Mouse (Mus musculus) forebrain, embryonic 16.5 days (tissue): Measurements from ENCODE around the gene Arrdc2. TPM values are rescaled to one million over a fixed set of nuclear protein-coding genes. Genes with fewer than 3 reads are reported as not detected.

Experiments used
- ATAC-seq: fragments of 200-750 bp; cut with Nextera tagmentation; 2 replicates; pipeline ENCODE4 v1.8.0; 2017; ENCODE audit warnings: mild to moderate bottlenecking, moderate library complexity
- H3K27ac ChIP-seq: fragments of 300-500 bp; sonication (generic); 2 replicates; pipeline ENCODE4 v1.5.1; 2014; ENCODE audit warnings: low read length, control low read depth
- H3K27me3 ChIP-seq: fragments of 300-500 bp; sonication (generic); replicated peaks from 2 replicates; pipeline ENCODE4 v1.6.1; 2014; ENCODE audit warnings: low read length; ENCODE audit not compliant: control insufficient read depth, insufficient read depth
- H3K36me3 ChIP-seq: fragments of 300-500 bp; sonication (generic); 2 replicates; pipeline ENCODE4 v1.6.1; 2014; ENCODE audit not compliant: control insufficient read depth, insufficient read depth
- H3K4me1 ChIP-seq: fragments of 300-500 bp; sonication (generic); replicated peaks from 2 replicates; pipeline ENCODE4 v1.6.1; 2014; ENCODE audit warnings: low read length; ENCODE audit not compliant: control insufficient read depth, insufficient read depth
- H3K4me2 ChIP-seq: fragments of 300-500 bp; sonication (generic); 2 replicates; pipeline ENCODE4 v1.6.1; 2014; ENCODE audit warnings: mild to moderate bottlenecking, low read length, control low read depth
- H3K4me3 ChIP-seq: fragments of 300-500 bp; sonication (generic); replicated peaks from 2 replicates; pipeline ENCODE4 v1.5.1; 2014; ENCODE audit warnings: mild to moderate bottlenecking, low read length, control low read depth
- H3K9ac ChIP-seq: fragments of 300-500 bp; sonication (generic); replicated peaks from 2 replicates; pipeline ENCODE4 v1.6.1; 2014; ENCODE audit warnings: low read depth, low read length, control low read depth
- H3K9me3 ChIP-seq: fragments of 300-500 bp; sonication (generic); 2 replicates; pipeline ENCODE4 v1.6.1; 2016; ENCODE audit warnings: low read length; ENCODE audit not compliant: control insufficient read depth
- WGBS: fragments of 180-500 bp; shearing (Covaris S2); extraction: QIAGEN DNeasy Blood & Tissue Kit; methylation state at CpG from one replicate; pipeline ENCODE4 v1.1.7; 2014; 5-methylcytosine and 5-hydroxymethylcytosine counted together
- polyA plus RNA-seq: library from polyadenylated mRNA; unstranded; fragments of >200 nt; fragmentation: Nextera tagmentation; extraction: Ambion mirVana; gene quantifications from 2 replicates; pipeline ENCODE4 v1.2.1, GENCODE M21; 2015

The Arrdc2 gene
- polyA plus RNA-seq, 1 experiment from 2014 or later = 7.4 TPM

- no peaks in the 10 kb centered on the region for H3K9me3 ChIP-seq
- no peak overlapping the region for H3K27ac ChIP-seq
- H3K4me1 ChIP-seq = peaks cover 17% of the 10 kb centered on the region
- no peak for ATAC-seq
- H3K4me2 ChIP-seq = no peak overlapping the region
- no peaks in the 10 kb centered on the region for H3K27me3 ChIP-seq
- no peak overlapping the region for H3K9ac ChIP-seq
- 60% methylated on average over 4 of the region's 4 CpGs for WGBS
- no peak overlapping the region for H3K4me3 ChIP-seq
- H3K36me3 ChIP-seq = no peaks in the 10 kb centered on the region
These were observed 36.9 kb upstream of the Arrdc2 start for GRCm38 (mm10) chr8:70876382-70876781.

GRCm38 (mm10) chr8:70874441-70874840, 34.9 kb upstream of the Arrdc2 start:
- H3K4me1 ChIP-seq = peaks cover 16% of the 10 kb centered on the region
- no peaks in the 10 kb centered on the region for H3K27me3 ChIP-seq
- no peak overlapping the region for H3K4me2 ChIP-seq
- H3K9me3 ChIP-seq = no peaks in the 10 kb centered on the region
- no peak for ATAC-seq
- H3K27ac ChIP-seq = no peak overlapping the region
- WGBS = 90% methylated on average over 13 of the region's 13 CpGs
- no peaks in the 10 kb centered on the region for H3K36me3 ChIP-seq
- H3K9ac ChIP-seq = no peak overlapping the region
- no peak overlapping the region for H3K4me3 ChIP-seq

DNA sequence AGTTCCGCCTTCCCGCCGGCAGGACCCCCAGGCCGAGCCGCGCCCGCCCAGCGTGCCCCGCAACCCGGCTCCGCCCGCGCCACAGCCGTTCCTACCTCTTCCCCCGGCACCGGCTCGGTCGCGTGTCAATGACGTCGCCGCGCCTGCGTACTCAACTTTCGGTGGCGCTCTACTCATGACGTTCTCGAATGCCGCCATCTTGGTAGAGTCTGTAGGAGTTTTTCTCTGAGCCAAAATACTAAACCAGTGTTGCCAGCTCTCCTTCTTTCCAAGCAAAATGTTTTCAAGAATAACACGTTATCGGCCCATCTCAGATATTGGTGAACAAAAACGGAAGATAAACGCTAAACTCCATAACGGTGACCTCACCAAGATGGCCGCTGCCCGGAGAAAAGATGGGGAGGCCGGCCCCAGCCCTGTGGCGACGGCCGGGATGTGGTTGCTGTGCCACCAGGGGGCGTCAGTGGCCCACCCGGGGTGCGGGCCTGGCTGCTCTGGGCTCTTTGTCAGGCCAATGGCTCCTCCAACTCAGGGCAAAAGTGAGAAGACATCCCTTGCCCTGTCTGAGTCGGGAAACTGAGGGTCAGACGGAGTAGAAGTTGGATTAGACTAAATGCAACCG, 34.0 kb upstream of the Arrdc2 start, which contains the start of gene Ccdc124:
TSS of gene Ccdc124 (minus strand) at position 572 of the 622 bp plus-strand sequence.
- ATAC-seq = peak; percentile 85
- Histone ChIP-seq H3K9ac (peak within 1 kb of the TSS; percentile 80), H3K4me3 (peak within 1 kb of the TSS; percentile 92), H3K9me3 (no peaks in the 10 kb centered on the region), H3K4me1 (peaks cover 25% of the 10 kb centered on the region), H3K27me3 (no peaks in the 10 kb centered on the region), H3K36me3 (no peaks in the 10 kb centered on the region), H3K27ac (peak within 1 kb of the TSS; percentile 92), H3K4me2 (peak within 1 kb of the TSS; percentile 64)
- WGBS = under 1% methylated on average over 45 of the region's 46 CpGs

DNA sequence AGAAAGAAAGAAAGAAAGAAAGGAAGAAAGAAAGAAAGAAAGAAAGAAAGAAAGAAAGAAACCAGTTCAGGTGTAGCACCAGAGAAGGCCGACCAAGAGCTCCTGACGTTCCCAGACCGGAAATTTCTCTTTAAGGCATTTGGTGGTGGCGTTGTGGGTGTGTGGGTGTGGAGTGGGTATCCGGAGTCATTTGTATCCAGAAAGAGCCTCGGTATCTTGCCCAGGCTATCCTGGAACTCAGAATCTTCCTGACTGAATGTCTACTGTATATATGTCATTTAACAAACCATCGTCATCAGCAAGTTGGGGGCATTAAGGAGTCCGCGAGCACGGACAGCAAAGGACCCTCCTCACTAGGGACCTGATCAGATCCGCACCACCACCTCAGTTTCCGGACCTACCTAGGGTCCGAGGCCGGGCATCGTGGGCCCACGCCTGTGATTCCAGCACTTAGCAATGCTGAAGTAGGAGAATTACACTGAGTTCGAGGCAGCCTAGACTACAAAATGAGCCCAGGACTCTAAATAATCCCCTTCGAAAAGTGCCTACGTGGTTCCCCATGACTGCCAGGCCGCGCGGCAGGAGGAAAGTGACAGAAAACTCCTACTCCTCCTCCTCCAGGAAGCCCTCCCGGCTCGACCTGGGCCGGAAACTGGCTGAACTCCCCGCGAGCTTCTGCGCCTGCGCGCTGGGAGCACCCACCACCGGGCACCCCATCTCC, 33.3 kb upstream of the Arrdc2 start:
- Histone ChIP-seq H3K9ac (peak overlapping the region; percentile 80), H3K4me2 (peak overlapping the region; percentile 64), H3K27ac (peak overlapping the region; percentile 92), H3K9me3 (no peaks in the 10 kb centered on the region), H3K4me3 (peak overlapping the region; percentile 92), H3K4me1 (peaks cover 29% of the 10 kb centered on the region), H3K36me3 (0 out of 2 replicates have a peak, but pooled peaks cover 3% of the 10 kb centered on the region), H3K27me3 (no peaks in the 10 kb centered on the region)
- ATAC-seq = 0 out of 2 replicates have a peak, but pooled peaks have one; percentile 0
- 5% methylated on average over 30 of the region's 31 CpGs for WGBS

DNA sequence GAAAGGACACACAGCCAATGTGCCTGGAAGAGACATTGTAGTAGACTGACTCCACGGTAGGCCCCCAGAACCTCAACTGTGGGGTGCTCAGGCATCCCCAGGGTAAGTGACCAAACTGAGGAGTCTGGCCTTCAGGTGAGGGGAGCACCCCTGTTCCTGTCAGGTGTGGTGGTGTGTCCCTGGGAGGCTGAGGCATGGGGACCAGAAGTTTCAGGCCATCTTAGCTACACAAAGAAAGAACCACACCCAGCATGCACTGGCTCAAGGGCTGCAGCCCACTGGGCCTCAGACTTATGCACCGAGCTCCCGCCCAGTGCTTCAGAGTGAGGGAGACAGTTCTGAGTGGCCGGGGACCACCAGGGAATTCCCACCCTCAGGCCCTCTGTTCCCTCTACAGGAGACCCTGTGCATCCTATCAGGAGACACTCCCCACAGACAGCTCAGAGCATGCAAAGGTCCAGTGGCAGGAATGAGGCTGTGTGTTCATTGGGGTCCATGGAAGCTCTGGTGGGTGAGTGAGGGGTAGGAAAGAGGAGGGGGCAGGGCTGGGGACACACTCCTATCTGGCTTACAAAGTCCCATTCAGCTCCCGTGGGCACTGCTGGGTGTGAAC, 31.8 kb upstream of the Arrdc2 start:
- H3K9me3 ChIP-seq = no peaks in the 10 kb centered on the region
- H3K4me2 ChIP-seq = no peak overlapping the region
- no peaks in the 10 kb centered on the region for H3K27me3 ChIP-seq
- H3K27ac ChIP-seq = no peak overlapping the region
- ATAC-seq = no peak
- WGBS = 81% methylated on average over 5 of the region's 5 CpGs
- H3K4me3 ChIP-seq = no peak overlapping the region
- 0 out of 2 replicates have a peak, but pooled peaks cover 5% of the 10 kb centered on the region for H3K36me3 ChIP-seq
- H3K9ac ChIP-seq = no peak overlapping the region
- peaks cover 30% of the 10 kb centered on the region for H3K4me1 ChIP-seq

DNA sequence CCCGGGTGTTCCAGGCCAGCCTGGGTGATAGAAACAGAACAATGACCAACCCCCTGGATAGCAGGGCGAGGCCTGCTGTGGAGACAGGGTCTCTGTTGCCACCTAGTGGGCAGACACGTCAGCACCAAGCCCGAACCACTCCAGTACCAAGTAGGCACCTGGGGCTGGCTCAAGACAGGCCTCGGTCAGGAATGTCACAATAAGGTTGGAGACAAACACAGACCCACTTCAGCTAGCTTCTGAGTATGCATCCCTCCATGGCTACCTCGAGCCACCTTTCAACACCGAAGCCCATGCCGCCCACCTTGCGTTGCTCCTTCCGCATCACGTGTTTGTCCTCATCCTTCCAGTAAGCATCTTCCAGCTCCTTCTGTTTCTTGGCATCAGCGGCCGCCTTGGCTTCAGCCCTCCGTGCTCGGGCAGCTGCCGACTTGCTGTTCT, 30.1 kb upstream of the Arrdc2 start:
- Histone ChIP-seq H3K4me1 (peaks cover 40% of the 10 kb centered on the region), H3K9me3 (no peaks in the 10 kb centered on the region), H3K4me3 (no peak overlapping the region), H3K4me2 (peak overlapping the region; percentile 26; the same call in 1 of the 2 replicates), H3K36me3 (0 out of 2 replicates have a peak, but pooled peaks cover 5% of the 10 kb centered on the region), H3K9ac (peak overlapping the region; percentile 55), H3K27ac (peak overlapping the region; percentile 64), H3K27me3 (no peaks in the 10 kb centered on the region)
- 0 out of 2 replicates have a peak, but pooled peaks have one; percentile 9 for ATAC-seq
- WGBS = 39% methylated on average over 16 of the region's 16 CpGs

GRCm38 (mm10) chr8:70869199-70869571, 29.7 kb upstream of the Arrdc2 start:
- H3K4me3 ChIP-seq = no peak overlapping the region
- H3K27me3 ChIP-seq = no peaks in the 10 kb centered on the region
- no peaks in the 10 kb centered on the region for H3K9me3 ChIP-seq
- H3K4me2 ChIP-seq = peak overlapping the region; percentile 26
- ATAC-seq = no peak
- peak overlapping the region; percentile 55 for H3K9ac ChIP-seq
- H3K36me3 ChIP-seq = 0 out of 2 replicates have a peak, but pooled peaks cover 5% of the 10 kb centered on the region
- WGBS = 39% methylated on average over 5 of the region's 5 CpGs
- H3K4me1 ChIP-seq = peaks cover 45% of the 10 kb centered on the region
- peak overlapping the region; percentile 64 for H3K27ac ChIP-seq

DNA sequence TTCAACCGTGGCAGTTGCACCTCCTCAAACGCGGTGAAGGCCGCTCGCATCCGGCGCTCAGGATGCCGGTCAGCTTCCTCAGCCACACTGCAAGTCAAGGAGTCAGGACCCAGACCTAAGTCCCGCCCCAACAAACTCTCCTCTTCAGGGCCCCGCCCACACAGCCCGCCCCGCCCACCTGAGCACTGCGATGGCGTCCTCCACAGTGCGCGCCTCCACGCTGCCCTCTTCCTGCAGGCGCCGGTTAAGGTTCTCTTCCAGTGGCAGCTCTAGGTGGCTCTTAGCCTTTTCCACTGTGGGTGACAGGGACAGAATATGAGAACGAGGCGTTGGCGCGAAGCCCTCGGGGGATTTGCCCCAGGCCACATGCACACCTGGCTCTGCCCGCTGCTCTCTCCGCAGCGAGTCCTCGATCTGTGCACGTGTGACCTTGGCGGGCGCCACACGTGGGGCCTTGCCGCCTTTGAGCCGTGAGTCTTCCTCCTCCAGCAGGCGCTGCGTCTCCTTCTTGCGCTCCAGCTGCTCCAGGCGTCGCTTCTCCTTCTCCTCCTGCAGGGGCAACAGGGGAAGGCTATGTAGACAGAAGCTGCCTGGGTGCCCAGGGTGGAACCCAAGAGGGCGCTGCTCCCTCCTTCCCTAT, 29.2 kb upstream of the Arrdc2 start:
- Histone ChIP-seq H3K27me3 (no peaks in the 10 kb centered on the region), H3K36me3 (0 out of 2 replicates have a peak, but pooled peaks cover 5% of the 10 kb centered on the region), H3K27ac (peak overlapping the region; percentile 64), H3K4me1 (peaks cover 50% of the 10 kb centered on the region), H3K4me2 (peak overlapping the region; percentile 26), H3K9ac (peak overlapping the region; percentile 55), H3K4me3 (no peak overlapping the region), H3K9me3 (no peaks in the 10 kb centered on the region)
- ATAC-seq = no peak
- WGBS = 18% methylated on average over 40 of the region's 40 CpGs
